Mouse (Mus musculus): ENCODE results near the gene Map4k1. TPM values are rescaled to one million over a fixed set of nuclear protein-coding genes. Genes with fewer than 3 reads are reported as not detected.
A peak's percentile ranks its signal among the peaks of the same experiment; 100 is the strongest.

Gene Map4k1
- total RNA-seq, 2 experiments from 2014 or later, result 53.8 to 60.4 TPM

- no peak for ATAC-seq (ENCODE audit: poor library complexity, severe bottlenecking)
Observed at GRCm38 (mm10) chr7:29022479-29022878, 40.6 kb downstream of the Map4k1 start.

GRCm38 (mm10) chr7:29023514-29023913, 41.7 kb downstream of the Map4k1 start:
- peak; percentile 84 for ATAC-seq (ENCODE audit: poor library complexity, severe bottlenecking)

GRCm38 (mm10) chr7:29025566-29025965, 43.7 kb downstream of the Map4k1 start:
- 0 out of 2 replicates have a peak, but pooled peaks have one; percentile 25 for ATAC-seq (ENCODE audit: poor library complexity, severe bottlenecking)

- ATAC-seq (ENCODE audit: poor library complexity, severe bottlenecking), result no peak
Observed at GRCm38 (mm10) chr7:29026195-29026594, 44.3 kb downstream of the Map4k1 start.

- ATAC-seq (ENCODE audit: poor library complexity, severe bottlenecking), result no peak
Observed at GRCm38 (mm10) chr7:29026811-29027210, 45.0 kb downstream of the Map4k1 start.

- no peak for ATAC-seq (ENCODE audit: poor library complexity, severe bottlenecking)
Observed at GRCm38 (mm10) chr7:29028761-29029160, 46.9 kb downstream of the Map4k1 start.

- ATAC-seq (ENCODE audit: poor library complexity, severe bottlenecking), result peak; percentile 54
Observed at GRCm38 (mm10) chr7:29029690-29030656, 48.1 kb downstream of the Map4k1 start.

- no peak for ATAC-seq (ENCODE audit: poor library complexity, severe bottlenecking)
Observed at GRCm38 (mm10) chr7:29031641-29032040, 49.8 kb downstream of the Map4k1 start.

- peak; percentile 57; the same call in 1 of the 2 replicates for ATAC-seq (ENCODE audit: poor library complexity, severe bottlenecking)
Observed at GRCm38 (mm10) chr7:29032685-29033084, 50.8 kb downstream of the Map4k1 start.

- ATAC-seq (ENCODE audit: poor library complexity, severe bottlenecking), result no peak
Observed at GRCm38 (mm10) chr7:29037261-29037660, 55.4 kb downstream of the Map4k1 start.

GRCm38 (mm10) chr7:29039604-29039984, 57.7 kb downstream of the Map4k1 start:
- peak; percentile 86 for ATAC-seq (ENCODE audit: poor library complexity, severe bottlenecking)

- ATAC-seq (ENCODE audit: poor library complexity, severe bottlenecking), result no peak; the same call in 1 of the 2 replicates
Observed at GRCm38 (mm10) chr7:29039985-29040661, 58.3 kb downstream of the Map4k1 start.

GRCm38 (mm10) chr7:29041194-29041593, 59.3 kb downstream of the Map4k1 start:
- no peak for ATAC-seq (ENCODE audit: poor library complexity, severe bottlenecking)

- peak; percentile 45 for ATAC-seq (ENCODE audit: poor library complexity, severe bottlenecking)
Observed at GRCm38 (mm10) chr7:29043016-29043673, 61.3 kb downstream of the Map4k1 start.

GRCm38 (mm10) chr7:29043674-29044057, 61.8 kb downstream of the Map4k1 start:
- no peak for ATAC-seq (ENCODE audit: poor library complexity, severe bottlenecking)

GRCm38 (mm10) chr7:29044302-29044701, 62.5 kb downstream of the Map4k1 start:
- no peak for ATAC-seq (ENCODE audit: poor library complexity, severe bottlenecking)

GRCm38 (mm10) chr7:29046533-29046932, 64.7 kb downstream of the Map4k1 start:
- no peak for ATAC-seq (ENCODE audit: poor library complexity, severe bottlenecking)

- ATAC-seq (ENCODE audit: poor library complexity, severe bottlenecking), result no peak
Observed at GRCm38 (mm10) chr7:29048070-29048469, 66.2 kb downstream of the Map4k1 start.

- ATAC-seq (ENCODE audit: poor library complexity, severe bottlenecking), result peak; percentile 30; the same call in 1 of the 2 replicates
Observed at GRCm38 (mm10) chr7:29048615-29049014, 66.8 kb downstream of the Map4k1 start.

GRCm38 (mm10) chr7:29050797-29051196, 68.9 kb downstream of the Map4k1 start:
- ATAC-seq (ENCODE audit: poor library complexity, severe bottlenecking), result peak; percentile 33; the same call in 1 of the 2 replicates

- no peak for ATAC-seq (ENCODE audit: poor library complexity, severe bottlenecking)
Observed at GRCm38 (mm10) chr7:29052821-29053220, 71.0 kb downstream of the Map4k1 start.
